Mouse (Mus musculus) forebrain, postnatal 0 days (tissue): ENCODE data around the gene Tipin. TPM values are rescaled to one million over a fixed set of nuclear protein-coding genes. Genes with fewer than 3 reads are reported as not detected.
"Not testable (repeated sequence)": the region's sequence is repeated elsewhere in the genome, so short reads cannot be mapped to it uniquely, and the experiment has no call there.

Source experiments
- ATAC-seq: fragments of 200-750 bp; cut with Nextera tagmentation; 2 replicates; pipeline ENCODE4 v1.8.0; 2017; ENCODE audit warnings: mild to moderate bottlenecking, moderate library complexity
- DNase-seq: peaks from one replicate; pipeline ENCODE4 v3.0.0-alpha.2; 2015
- H3K27ac ChIP-seq: fragments of 300-500 bp; sonication (generic); 2 replicates; pipeline ENCODE4 v1.5.1; 2014; ENCODE audit warnings: low read depth, mild to moderate bottlenecking, antibody characterized with exemption, low read length, moderate library complexity, mixed read lengths
- H3K27me3 ChIP-seq: fragments of 300-500 bp; sonication (generic); 2 replicates; pipeline ENCODE4 v1.6.1; 2014; ENCODE audit warnings: mild to moderate bottlenecking, low read length, mixed read lengths; ENCODE audit not compliant: insufficient read depth
- H3K36me3 ChIP-seq: fragments of 300-500 bp; sonication (generic); 2 replicates; pipeline ENCODE4 v1.6.1; 2014; ENCODE audit warnings: mild to moderate bottlenecking, moderate library complexity; ENCODE audit not compliant: insufficient read depth
- H3K4me1 ChIP-seq: fragments of 300-500 bp; sonication (generic); 2 replicates; pipeline ENCODE4 v1.6.1; 2014; ENCODE audit warnings: antibody characterized with exemption; ENCODE audit not compliant: insufficient read depth
- H3K4me2 ChIP-seq: fragments of 300-500 bp; sonication (generic); 2 replicates; pipeline ENCODE4 v1.6.1; 2014; ENCODE audit warnings: low read depth, mild to moderate bottlenecking, moderate library complexity
- H3K4me3 ChIP-seq: fragments of 300-500 bp; sonication (generic); 2 replicates; pipeline ENCODE4 v1.5.1; 2014; ENCODE audit warnings: low read depth, low read length, mixed read lengths
- H3K9ac ChIP-seq: fragments of 300-500 bp; sonication (generic); 2 replicates; pipeline ENCODE4 v1.6.1; 2014; ENCODE audit warnings: mild to moderate bottlenecking
- H3K9me3 ChIP-seq: fragments of 300-500 bp; sonication (generic); 2 replicates; pipeline ENCODE4 v1.6.1; 2016; ENCODE audit warnings: low read length
- CTCF ChIP-seq: sonication (generic); IDR thresholded peaks from 2 replicates; pipeline ENCODE4 v1.5.1; 2016; ENCODE audit warnings: antibody characterized with exemption, control low read depth, low read depth
- WGBS: fragments of 180-500 bp; shearing (Covaris S2); extraction: QIAGEN DNeasy Blood & Tissue Kit; methylation state at CpG from one replicate; pipeline ENCODE4 v1.1.7; 2014; 5-methylcytosine and 5-hydroxymethylcytosine counted together
- polyA plus RNA-seq: library from polyadenylated mRNA; unstranded; fragments of >200 nt; fragmentation: Nextera tagmentation; extraction: Ambion mirVana; gene quantifications from 2 replicates; pipeline ENCODE4 v1.2.1, GENCODE M21; 2015
- total RNA-seq: library from RNA; depleted of rRNA; stranded (reverse); fragments of >200 nt; gene quantifications from 2 replicates; pipeline ENCODE4 v1.2.3, GENCODE M21; 2014

Tipin gene
- total and polyA plus RNA-seq, 2 experiments from 2014 or later = 85.9 to 88.0 TPM

DNA sequence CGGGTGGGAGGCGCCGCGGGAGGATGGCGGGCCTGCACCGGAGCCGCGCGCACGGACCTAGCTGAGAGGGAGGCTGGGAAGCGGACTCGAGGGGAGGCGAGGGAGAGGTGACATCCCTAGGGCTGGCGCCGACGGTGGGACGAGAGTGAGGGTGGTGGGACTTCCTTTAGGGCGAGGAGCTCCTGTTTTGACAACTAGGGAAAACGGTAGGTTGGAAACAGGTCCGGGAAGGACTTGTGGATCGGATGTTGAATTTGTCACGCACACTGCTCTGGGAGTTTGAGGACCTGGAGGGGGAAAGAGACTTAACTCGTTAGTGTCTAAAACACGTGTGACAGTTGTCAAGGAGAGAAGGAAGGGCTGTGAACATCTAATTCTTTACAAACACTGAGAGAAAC lies 399 bp downstream of the Tipin start:
- Histone ChIP-seq H3K27me3 (no peaks in the 10 kb centered on the region), H3K4me3 (peak overlapping the region; percentile 83), H3K4me2 (peak overlapping the region; percentile 68), H3K4me1 (no peaks in the 10 kb centered on the region), H3K27ac (peak overlapping the region; percentile 91), H3K9me3 (no peaks in the 10 kb centered on the region), H3K36me3 (no peaks in the 10 kb centered on the region), H3K9ac (peak overlapping the region; percentile 91)
- under 1% methylated on average over 24 of the region's 24 CpGs for WGBS
- DNase-seq = no peak
- TF ChIP-seq CTCF = no peak
- peak; percentile 87 for ATAC-seq

DNA sequence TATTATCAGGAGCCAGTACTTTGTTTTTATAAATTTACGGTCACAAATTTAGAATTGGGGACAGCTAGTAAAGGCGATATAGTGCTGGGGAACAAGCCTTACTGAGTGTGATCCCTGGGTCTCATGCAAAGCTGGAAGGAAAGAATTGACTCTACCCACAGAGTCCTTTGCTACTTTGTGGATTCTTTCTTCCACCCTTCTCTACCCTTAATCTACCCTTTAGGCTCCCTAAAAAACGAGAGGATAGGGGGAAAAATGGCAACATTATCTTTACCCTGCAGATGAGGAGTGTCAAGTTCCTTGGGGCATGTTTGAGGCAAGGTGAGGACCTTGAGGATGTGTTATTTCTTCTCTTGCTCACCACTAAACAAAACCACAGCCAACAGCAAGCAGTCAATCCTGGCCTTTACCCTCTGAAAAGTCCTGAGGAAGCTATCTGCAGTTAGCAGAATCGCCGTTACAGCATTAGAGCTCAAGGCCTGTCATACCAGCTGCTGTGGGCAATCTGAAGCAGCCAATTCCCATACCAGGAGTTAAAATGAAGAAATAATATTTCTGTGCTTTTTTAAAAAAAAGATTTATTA lies 1.1 kb downstream of the Tipin start:
- Histone ChIP-seq H3K4me1 (no peaks in the 10 kb centered on the region), H3K9me3 (no peaks in the 10 kb centered on the region), H3K27ac (no peak overlapping the region), H3K9ac (0 out of 2 replicates have a peak overlapping the region, but pooled peaks have one; percentile 91), H3K4me3 (no peak overlapping the region), H3K4me2 (peak overlapping the region; percentile 68), H3K36me3 (no peaks in the 10 kb centered on the region), H3K27me3 (no peaks in the 10 kb centered on the region)
- 64% methylated on average over 5 of the region's 5 CpGs for WGBS
- ATAC-seq = no peak
- no peak for DNase-seq
- TF ChIP-seq CTCF = no peak

DNA sequence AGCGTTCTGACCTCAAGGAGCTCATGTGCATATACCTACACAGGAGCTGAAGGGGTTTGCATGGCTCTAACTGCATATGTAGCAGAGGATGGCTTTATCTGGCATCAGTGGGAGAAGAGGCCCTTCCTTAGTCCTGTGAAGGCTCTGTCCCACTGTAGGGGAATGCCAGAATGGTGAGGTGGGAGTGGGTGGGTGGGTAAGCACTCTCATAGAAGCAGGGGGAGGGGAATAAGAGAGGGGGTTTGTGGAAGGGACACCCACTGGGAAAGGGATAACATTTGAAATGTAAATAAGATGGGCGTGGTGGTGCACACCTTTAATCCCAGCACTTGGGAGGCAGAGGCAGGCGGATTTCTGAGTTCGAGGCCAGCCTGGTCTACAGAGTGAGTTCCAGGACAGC lies 21.7 kb downstream of the Tipin start:
- not testable (repeated sequence) for H3K4me2 ChIP-seq, H3K27me3 ChIP-seq, ATAC-seq, DNase-seq, H3K4me1 ChIP-seq, H3K9ac ChIP-seq, H3K4me3 ChIP-seq, H3K9me3 ChIP-seq, H3K27ac ChIP-seq
- peaks cover 39% of the 10 kb centered on the region for H3K36me3 ChIP-seq
- WGBS = 96% methylated on average over 4 of the region's 4 CpGs

DNA sequence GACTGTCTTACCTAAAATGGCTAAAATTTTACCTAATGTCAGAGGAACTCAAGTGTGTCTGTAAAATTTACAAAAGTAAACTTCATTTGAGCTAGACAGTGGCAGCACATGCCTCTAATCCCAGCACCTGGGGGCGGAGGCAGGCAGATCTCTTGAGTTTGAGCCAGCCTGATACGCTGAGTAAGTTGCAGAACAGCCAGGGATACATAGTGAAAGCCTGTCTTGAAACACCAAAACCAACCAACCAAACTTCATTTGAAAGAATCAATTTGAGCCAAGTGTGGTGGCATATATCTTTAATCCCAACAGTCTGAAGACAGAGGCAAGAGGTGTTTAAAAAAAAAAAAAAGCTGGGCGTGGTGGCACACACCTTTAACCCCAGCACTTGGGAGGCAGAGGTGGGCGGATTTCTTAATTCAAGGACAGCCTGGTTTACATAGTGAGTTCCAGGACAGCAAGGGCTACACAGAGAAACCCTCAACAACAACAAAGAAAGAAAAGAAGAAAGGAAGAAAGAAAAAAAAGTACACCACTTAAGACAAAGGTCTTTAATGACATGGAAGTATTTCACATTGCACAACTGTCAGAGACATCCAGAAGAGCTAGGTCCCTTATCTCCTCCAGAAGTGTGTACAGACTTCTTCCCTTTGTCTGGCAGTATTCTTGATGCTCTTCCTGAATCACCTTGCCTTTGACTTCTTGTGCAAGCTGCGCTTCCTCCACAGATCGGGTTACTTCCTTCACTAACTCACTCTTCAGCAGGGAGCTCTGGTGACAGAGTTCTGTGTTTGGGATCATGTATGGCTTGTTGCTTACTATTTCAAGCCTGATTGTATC lies 25.3 kb downstream of the Tipin start:
- no peak for ATAC-seq

DNA sequence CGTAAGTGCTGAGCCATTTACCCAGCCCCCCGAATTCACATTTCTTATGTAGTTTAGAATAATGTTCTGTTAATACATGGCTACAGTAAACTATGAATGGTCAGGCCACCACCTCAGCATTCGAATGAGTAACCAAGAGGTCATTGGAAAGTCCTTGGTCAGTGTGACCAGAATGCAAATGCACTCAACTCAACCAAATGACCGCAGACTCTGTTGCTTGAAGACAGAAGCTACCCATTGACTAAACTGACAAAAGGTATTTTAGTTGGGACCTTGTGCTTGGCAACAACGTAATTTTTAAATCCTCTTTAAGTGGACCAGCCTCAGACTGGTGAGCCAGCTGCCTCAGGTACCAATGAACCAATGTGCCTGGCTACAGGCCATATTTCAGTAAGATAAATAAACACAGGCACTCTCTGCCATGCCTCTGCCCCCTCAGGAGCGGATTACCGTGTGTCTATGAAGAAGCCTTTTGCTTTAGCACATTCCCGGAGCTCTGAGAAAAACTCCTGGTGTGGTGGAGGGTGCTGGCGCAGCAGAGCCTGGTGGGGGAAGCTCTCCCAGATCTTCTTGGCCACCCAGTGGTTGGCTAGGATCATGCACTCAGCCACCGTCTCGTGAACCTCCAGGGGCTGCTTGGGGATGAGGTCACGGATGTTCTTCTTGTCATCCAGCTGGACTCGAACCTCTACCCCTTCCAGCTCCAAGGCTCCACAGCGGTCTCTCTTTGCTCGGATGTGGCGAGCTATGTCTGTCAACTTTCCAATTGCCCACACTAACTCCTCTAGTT lies 29.8 kb downstream of the Tipin start:
- Histone ChIP-seq H3K4me1 (no peaks in the 10 kb centered on the region), H3K27me3 (no peaks in the 10 kb centered on the region), H3K27ac (no peak overlapping the region), H3K4me2 (no peak overlapping the region), H3K9me3 (no peaks in the 10 kb centered on the region), H3K4me3 (no peak overlapping the region), H3K9ac (no peak overlapping the region), H3K36me3 (peaks cover 37% of the 10 kb centered on the region)
- peak; percentile 44 for TF ChIP-seq CTCF
- 77% methylated on average over 16 of the region's 16 CpGs for WGBS
- DNase-seq = no peak
- no peak; the same call in 1 of the 2 replicates for ATAC-seq

More for the DNA sequence above, 25.3 kb downstream of the Tipin start:
- no peak overlapping the region for H3K4me2 ChIP-seq
- 88% methylated on average over 6 of the region's 6 CpGs for WGBS
- H3K27ac ChIP-seq = no peak overlapping the region
- no peak overlapping the region for H3K4me3 ChIP-seq
- peaks cover 38% of the 10 kb centered on the region for H3K36me3 ChIP-seq
- TF ChIP-seq CTCF = no peak
- H3K27me3 ChIP-seq = no peaks in the 10 kb centered on the region
- H3K9me3 ChIP-seq = no peaks in the 10 kb centered on the region
- no peak for DNase-seq
- H3K9ac ChIP-seq = no peak overlapping the region
- H3K4me1 ChIP-seq = no peaks in the 10 kb centered on the region

DNA sequence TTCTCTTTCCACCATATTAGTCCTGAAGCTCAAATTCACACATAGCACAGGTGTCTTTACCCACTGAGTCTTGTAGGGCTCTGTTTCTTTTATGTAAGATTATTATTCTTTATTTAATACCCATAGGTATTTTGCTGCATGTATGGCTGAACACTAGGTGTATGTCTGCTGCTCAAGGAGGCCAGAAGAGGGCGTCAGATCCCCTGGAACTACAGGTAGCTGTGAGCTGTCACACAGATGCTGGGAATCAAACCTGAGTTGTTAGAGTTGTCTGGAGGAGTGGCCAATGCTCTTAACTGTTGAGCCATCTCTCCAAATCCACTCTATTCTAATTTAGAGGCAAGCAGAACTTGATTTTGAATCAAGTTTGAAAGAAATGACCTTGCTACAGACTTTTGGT lies 30.7 kb downstream of the Tipin start:
- H3K27ac ChIP-seq = no peak overlapping the region
- WGBS = 50% methylated on average over 1 of the region's 1 CpGs
- no peak overlapping the region for H3K9ac ChIP-seq
- ATAC-seq (no peak), DNase-seq (no peak)
- H3K4me2 ChIP-seq = no peak overlapping the region
- no peaks in the 10 kb centered on the region for H3K9me3 ChIP-seq
- no peaks in the 10 kb centered on the region for H3K27me3 ChIP-seq
- H3K36me3 ChIP-seq = peaks cover 34% of the 10 kb centered on the region
- TF ChIP-seq CTCF = 0 out of 2 replicates have a peak, but pooled peaks have one; percentile 4
- no peaks in the 10 kb centered on the region for H3K4me1 ChIP-seq
- no peak overlapping the region for H3K4me3 ChIP-seq

DNA sequence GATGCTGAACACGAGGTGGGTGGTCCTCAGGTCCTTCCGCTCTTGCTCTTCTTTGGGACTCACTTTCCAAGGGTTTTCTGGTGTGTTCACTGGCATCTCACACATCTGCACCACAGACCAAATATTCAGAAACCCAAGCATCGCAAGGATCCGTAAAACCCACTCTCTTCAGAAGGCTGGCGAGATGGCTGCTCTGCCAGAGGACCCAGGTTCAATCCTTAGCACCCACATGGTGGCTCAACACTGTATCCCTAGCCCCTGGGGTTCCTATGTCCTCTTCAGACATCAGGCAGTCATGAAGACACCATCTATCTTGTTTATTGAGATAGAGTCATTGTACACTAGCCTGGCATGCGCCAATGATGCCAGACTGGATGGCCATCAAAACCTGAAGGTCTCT lies 33.3 kb downstream of the Tipin start:
- H3K36me3 ChIP-seq = peaks cover 45% of the 10 kb centered on the region
- 96% methylated on average over 6 of the region's 6 CpGs for WGBS
- no peak for ATAC-seq

More for the DNA sequence above, 33.3 kb downstream of the Tipin start:
- no peak overlapping the region for H3K4me3 ChIP-seq
- no peak overlapping the region for H3K9ac ChIP-seq
- DNase-seq = no peak
- H3K4me1 ChIP-seq = no peaks in the 10 kb centered on the region
- H3K9me3 ChIP-seq = no peaks in the 10 kb centered on the region
- TF ChIP-seq CTCF = no peak
- H3K27me3 ChIP-seq = no peaks in the 10 kb centered on the region
- no peak overlapping the region for H3K27ac ChIP-seq
- H3K4me2 ChIP-seq = no peak overlapping the region
